28 mouse cellular contexts compared by ENCODE assay signal in genomic region chr4:103197401-103197800, GRCm38 (mm10). TPM values are rescaled to one million over a fixed set of nuclear protein-coding genes. Genes with fewer than 3 reads are reported as not detected.
DNase-seq lines count a peak whose midpoint lies in the region; ATAC-seq and TF ChIP-seq lines count a peak whose summit lies in the region.
"Had no signal": no experiment of that assay in that cellular context is flagged by ENCODE, and none has a peak within 500 bp of the region (broad histone marks: within the 10 kb centered on the region; RNA-seq: fewer than 3 reads in every experiment).

No protein-coding gene starts in this region.

- no peak overlapping the region for H3K4me2 ChIP-seq in lung, postnatal 0 days (replicated peaks; ENCODE audit: low read depth, low read length)
- no peak overlapping the region for H3K4me2 ChIP-seq in hindbrain, embryonic 14.5 days (replicated peaks)
- H3K4me2 ChIP-seq: embryonic facial prominence, embryonic 13.5 days; forebrain, embryonic 12.5 days; forebrain, embryonic 15.5 days; heart, embryonic 11.5 days; hindbrain, embryonic 15.5 days had no signal

- no peak overlapping the region for H3K9ac ChIP-seq in lung, postnatal 0 days (replicated peaks; ENCODE audit: low read depth)
- no peak overlapping the region for H3K9ac ChIP-seq in hindbrain, embryonic 14.5 days
- H3K9ac ChIP-seq: embryonic facial prominence, embryonic 13.5 days; forebrain, embryonic 12.5 days; forebrain, embryonic 15.5 days; hindbrain, embryonic 15.5 days had no signal

- peak; percentile 47; the same call in 1 of the 2 replicates for ATAC-seq in frontal cortex, adult (ENCODE audit: low TSS enrichment)
- ATAC-seq in lung, postnatal 0 days, result peak; percentile 89
- 0 out of 2 replicates have a peak, but pooled peaks have one; percentile 37 for ATAC-seq in common myeloid progenitor, adult 5-6 weeks (replicated peaks; ENCODE audit: low read depth, poor library complexity, severe bottlenecking)
- ATAC-seq in hindbrain, embryonic 14.5 days (ENCODE audit: low FRiP score), result no peak
- ATAC-seq: forebrain, embryonic 15.5 days; intestine, postnatal 0 days; Patski had no signal

- H3K9me3 ChIP-seq in lung, postnatal 0 days (ENCODE audit: low read length), result no peaks in the 10 kb centered on the region
- H3K9me3 ChIP-seq in hindbrain, embryonic 14.5 days (ENCODE audit: control insufficient read depth, low read length), result no peaks in the 10 kb centered on the region
- H3K9me3 ChIP-seq: embryonic facial prominence, embryonic 13.5 days; forebrain, embryonic 12.5 days; forebrain, embryonic 15.5 days; hindbrain, embryonic 10.5 days; hindbrain, embryonic 15.5 days had no signal

- DNase-seq in frontal cortex, postnatal 10 days (ENCODE audit: low spot score in 2 of 2), result no peak
- DNase-seq in lung, postnatal 0 days (ENCODE audit: low spot score), result peak; percentile 68
- no peak for DNase-seq in lung, postnatal 10 days
- DNase-seq in lung, postnatal 4 days, result peak; percentile 6 to 29
- DNase-seq in cerebellum, adult 8-10 months, result no peak
- no peak for DNase-seq in hindbrain, embryonic 14.5 days (ENCODE audit: low spot score)
- DNase-seq: adrenal gland, adult 2 months; adrenal gland, postnatal 25 days; B cell, adult 2 months; cerebellum, adult 18-20 months; cerebellum, adult 9-11 months; cerebellum, postnatal 25 days; embryo, embryonic 11 days; gastrocnemius, postnatal 25 days; heart, postnatal 36 days had no signal

- TF ChIP-seq CTCF in lung, postnatal 0 days (IDR thresholded peaks at IDR 0.05), result no peak

- no peaks in the 10 kb centered on the region for H3K27me3 ChIP-seq in lung, postnatal 0 days (replicated peaks; ENCODE audit: insufficient read depth, low read length)
- H3K27me3 ChIP-seq in hindbrain, embryonic 14.5 days (ENCODE audit: control insufficient read depth, insufficient read depth, low read length), result no peaks in the 10 kb centered on the region
- H3K27me3 ChIP-seq: CH12.LX; embryonic facial prominence, embryonic 13.5 days; forebrain, embryonic 12.5 days; forebrain, embryonic 15.5 days; hindbrain, embryonic 15.5 days; Patski had no signal

- no peak for TF ChIP-seq EP300 in lung, postnatal 0 days (IDR thresholded peaks at IDR 0.05)

- no peaks in the 10 kb centered on the region for H3K4me1 ChIP-seq in lung, postnatal 0 days (ENCODE audit: insufficient read depth, low read depth, low read length)
- H3K4me1 ChIP-seq in hindbrain, embryonic 14.5 days (replicated peaks; ENCODE audit: control insufficient read depth, insufficient read depth, low read length), result no peaks in the 10 kb centered on the region
- H3K4me1 ChIP-seq: embryonic facial prominence, embryonic 10.5 days; embryonic facial prominence, embryonic 13.5 days; forebrain, embryonic 12.5 days; forebrain, embryonic 15.5 days; hindbrain, embryonic 10.5 days; hindbrain, embryonic 15.5 days had no signal

- H3K36me3 ChIP-seq in lung, postnatal 0 days (ENCODE audit: insufficient read depth, low read length), result peaks cover 12% of the 10 kb centered on the region; the same call in 1 of the 2 replicates
- peaks cover 33% of the 10 kb centered on the region for H3K36me3 ChIP-seq in hindbrain, embryonic 14.5 days (replicated peaks; ENCODE audit: control insufficient read depth, insufficient read depth)

- no peak overlapping the region for H3K27ac ChIP-seq in lung, postnatal 0 days (ENCODE audit: low read length)
- H3K27ac ChIP-seq in hindbrain, embryonic 14.5 days, result no peak overlapping the region
- H3K27ac ChIP-seq: embryonic facial prominence, embryonic 10.5 days; embryonic facial prominence, embryonic 13.5 days; forebrain, embryonic 12.5 days; forebrain, embryonic 15.5 days; hindbrain, embryonic 10.5 days; hindbrain, embryonic 15.5 days had no signal

- WGBS in lung, postnatal 0 days, result 50% methylated on average over 8 of the region's 8 CpGs
- WGBS in hindbrain, embryonic 14.5 days, result 91% methylated on average over 8 of the region's 8 CpGs

- no peak overlapping the region for H3K4me3 ChIP-seq in lung, postnatal 0 days (ENCODE audit: low read depth, low read length)
- H3K4me3 ChIP-seq in hindbrain, embryonic 14.5 days (replicated peaks; ENCODE audit: low read length), result no peak overlapping the region
- H3K4me3 ChIP-seq: embryonic facial prominence, embryonic 10.5 days; embryonic facial prominence, embryonic 13.5 days; erythroblast, embryonic 14.5 days; forebrain, embryonic 12.5 days; forebrain, embryonic 15.5 days; hindbrain, embryonic 10.5 days; hindbrain, embryonic 15.5 days had no signal

RNA-seq across cellular contexts. Expression of gene Slc35d1, which starts 17.6 kb away (rescaled TPM):
- 4.9 and 5.3 TPM in 2 replicates for polyA plus RNA-seq in lung, postnatal 0 days (2015; fragmentation: Nextera tagmentation; extraction: Ambion mirVana)
- 3.2 and 8.6 TPM in 2 replicates for total RNA-seq in common myeloid progenitor, adult 5-6 weeks (2017)
- 6.4 TPM in 2 replicates for polyA plus RNA-seq in hindbrain, embryonic 14.5 days (2014; fragmentation: Nextera tagmentation; extraction: Ambion mirVana)

Comparison
In these comparisons a context has a peak if more than half of its experiments do, and no peak if none do; other contexts are left out.
1. DNase-seq: peak in lung, postnatal 0 days (single experiment) and lung, postnatal 4 days (2 of 2); none in frontal cortex, postnatal 10 days (0 of 2), lung, postnatal 10 days (single experiment), cerebellum, adult 8-10 months (single experiment) and hindbrain, embryonic 14.5 days (single experiment).